Mouse (Mus musculus): ENCODE results near the gene Unc13b. TPM values are rescaled to one million over a fixed set of nuclear protein-coding genes. Genes with fewer than 3 reads are reported as not detected.
"Not testable (repeated sequence)": the region's sequence is repeated elsewhere in the genome, so short reads cannot be mapped to it uniquely, and the experiment has no call there.

Gene Unc13b
- total RNA-seq, 2 experiments from 2014 or later, result 2.1 to 2.9 TPM

DNA sequence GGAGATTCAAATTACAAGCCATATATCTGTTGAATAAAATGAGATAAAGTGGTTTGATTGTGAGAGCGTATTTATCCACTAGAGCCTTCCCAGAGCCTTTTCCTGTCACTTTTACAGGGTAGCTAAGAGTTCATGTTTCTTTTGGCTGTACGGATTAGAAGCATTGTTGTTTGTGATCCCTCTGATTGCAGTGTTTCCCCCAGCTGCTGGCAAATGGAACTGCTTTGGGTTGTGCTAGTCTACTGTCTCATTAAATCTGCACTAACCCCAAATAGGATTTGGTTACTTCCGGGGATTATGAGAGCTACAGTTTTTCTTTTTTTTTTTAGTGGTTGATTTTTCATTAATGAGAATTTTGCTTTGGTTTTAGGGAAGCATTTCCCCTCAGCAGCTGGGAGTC is 1.5 kb downstream of the Unc13b start:
- Histone ChIP-seq H3K4me3 (peak overlapping the region; percentile 82), H3K27ac (no peak overlapping the region)
- intact Hi-C loops (cut with DNase I), result no loop called here
- TF ChIP-seq CTCF (IDR thresholded peaks at IDR 0.05), result peak; percentile 7; the same call in 1 of the 2 replicates
- no peak for DNase-seq

- no peak for DNase-seq
- no peak overlapping the region for H3K4me3 ChIP-seq
- H3K27ac ChIP-seq, result no peak overlapping the region
- TF ChIP-seq CTCF (IDR thresholded peaks at IDR 0.05), result no peak
- intact Hi-C loops (cut with DNase I), result no loop called here
Measured at GRCm38 (mm10) chr4:43065471-43065870, 6.7 kb downstream of the Unc13b start.

DNA sequence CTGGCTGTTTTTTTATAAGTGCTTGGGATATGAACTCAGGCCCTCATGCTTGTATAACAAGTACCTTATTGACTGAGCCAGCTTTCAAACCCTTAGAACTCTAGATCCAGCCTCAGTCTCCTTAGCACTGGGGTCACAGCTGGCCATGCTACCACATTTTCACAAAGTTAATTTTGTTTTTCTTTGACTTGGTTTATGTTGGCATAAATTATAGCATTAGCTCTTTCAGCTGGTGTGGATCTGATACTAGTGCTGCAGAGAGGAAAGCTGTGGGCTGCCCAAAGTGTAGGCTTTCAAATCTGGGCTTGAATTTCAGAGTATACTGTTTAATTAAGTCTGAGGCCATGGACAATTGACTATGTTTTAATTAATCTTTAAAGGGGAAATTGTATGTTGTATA is 16.2 kb downstream of the Unc13b start:
- no peak for TF ChIP-seq CTCF (IDR thresholded peaks at IDR 0.05)
- Histone ChIP-seq H3K27ac (no peak overlapping the region), H3K4me3 (no peak overlapping the region)
- DNase-seq, result no peak
- intact Hi-C loops (cut with DNase I), result no loop called here

DNA sequence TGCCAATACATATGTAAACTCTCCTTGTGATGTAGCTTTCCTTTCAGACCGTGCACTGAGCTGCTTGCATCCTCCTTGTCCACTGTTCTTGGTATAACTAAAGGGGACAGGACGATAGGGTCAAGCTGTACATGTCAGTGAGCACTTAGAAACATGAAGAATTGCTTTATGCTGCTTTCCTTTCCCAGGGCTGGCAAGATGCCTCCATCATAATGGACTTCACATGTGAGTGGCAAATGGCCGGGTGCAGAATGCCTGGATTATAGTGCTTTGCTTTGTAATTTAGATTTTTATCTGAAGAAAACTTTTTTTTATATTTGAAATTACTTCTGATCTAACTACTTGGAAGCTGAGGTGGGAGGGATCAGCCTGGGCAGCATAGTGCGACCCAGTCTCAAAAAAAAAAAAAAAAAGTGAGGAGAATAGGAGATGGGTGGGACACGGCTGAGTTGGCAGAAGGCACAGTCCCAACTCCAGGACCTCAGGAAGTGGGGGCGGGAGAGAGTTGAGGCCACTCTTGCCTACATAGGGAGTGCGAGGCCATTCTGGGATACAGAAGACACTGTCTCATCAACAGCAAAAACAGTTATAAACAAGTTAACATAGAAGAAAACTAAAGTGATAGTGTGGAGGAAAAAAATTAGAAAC is 19.4 kb downstream of the Unc13b start:
- peak; percentile 20 for DNase-seq

DNA sequence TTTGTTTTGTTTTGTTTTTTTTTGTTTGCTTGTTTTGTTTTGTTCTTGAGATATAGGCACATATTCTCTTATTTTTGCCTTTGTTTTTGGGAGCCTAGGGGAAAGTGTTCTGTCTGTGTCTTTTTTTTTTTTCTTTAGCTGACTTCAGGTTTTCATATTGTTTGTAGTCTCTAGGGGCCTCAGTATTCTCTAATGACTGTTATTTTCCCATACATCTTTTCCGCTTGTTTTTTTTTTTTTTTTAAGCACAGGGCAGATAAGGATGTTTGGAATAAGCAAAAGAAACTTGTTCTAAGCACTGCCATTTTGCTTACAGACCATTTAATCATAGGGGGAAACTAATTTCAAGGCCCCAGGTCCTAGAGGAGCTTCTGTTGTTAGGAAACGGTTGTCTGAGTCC is 23.7 kb downstream of the Unc13b start:
- no peak for TF ChIP-seq CTCF (IDR thresholded peaks at IDR 0.05)
- intact Hi-C loops (cut with DNase I), result no loop called here
- DNase-seq, result no peak
- Histone ChIP-seq H3K27ac (no peak overlapping the region), H3K4me3 (no peak overlapping the region)

More for the DNA sequence above, 19.4 kb downstream of the Unc13b start:
- intact Hi-C loops (cut with DNase I), result no loop called here
- Histone ChIP-seq H3K4me3 (no peak overlapping the region), H3K27ac (no peak overlapping the region)
- TF ChIP-seq CTCF (IDR thresholded peaks at IDR 0.05), result no peak

GRCm38 (mm10) chr4:43089950-43090349 is 31.2 kb downstream of the Unc13b start:
- no peak for TF ChIP-seq CTCF (IDR thresholded peaks at IDR 0.05)
- no peak for DNase-seq
- intact Hi-C loops (cut with DNase I), result no loop called here
- Histone ChIP-seq H3K27ac (no peak overlapping the region), H3K4me3 (no peak overlapping the region)

GRCm38 (mm10) chr4:43091183-43091582 is 32.4 kb downstream of the Unc13b start:
- intact Hi-C loops (cut with DNase I), result no loop called here
- H3K4me3 ChIP-seq, result no peak overlapping the region
- no peak for DNase-seq
- no peak overlapping the region for H3K27ac ChIP-seq
- no peak for TF ChIP-seq CTCF (IDR thresholded peaks at IDR 0.05)

DNA sequence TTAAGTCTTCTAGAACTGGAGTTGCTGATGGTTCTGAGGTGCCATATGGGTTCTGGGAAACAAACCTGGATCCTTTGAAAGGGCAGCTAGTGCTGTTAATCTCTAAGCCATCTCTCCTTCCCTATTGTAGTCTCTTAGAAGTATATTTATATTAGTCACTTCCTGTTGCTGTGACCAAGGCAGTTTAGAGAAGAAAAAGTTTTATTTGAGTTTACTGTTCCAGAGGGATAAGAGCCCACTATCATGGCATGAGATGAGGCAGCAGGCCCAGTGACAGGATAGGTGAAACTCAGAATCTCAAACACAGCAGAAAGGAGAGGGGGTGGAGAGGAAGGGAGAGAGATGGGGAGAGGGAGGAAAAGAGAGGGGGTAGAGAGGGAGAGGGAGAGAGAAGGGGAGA is 54.7 kb downstream of the Unc13b start:
- intact Hi-C loops (cut with DNase I), result loop anchor here (2.0 kb wide), 1 partner anchor 67 kb away; the partner anchor contains the start of gene Fam214b
- TF ChIP-seq CTCF (IDR thresholded peaks at IDR 0.05), result no peak
- DNase-seq, result no peak
- no peak overlapping the region for H3K4me3 ChIP-seq
- H3K27ac ChIP-seq, result no peak overlapping the region

GRCm38 (mm10) chr4:43114512-43114911 is 55.8 kb downstream of the Unc13b start:
- no peak for TF ChIP-seq CTCF (IDR thresholded peaks at IDR 0.05)
- Histone ChIP-seq H3K27ac (no peak overlapping the region), H3K4me3 (no peak overlapping the region)
- intact Hi-C loops (cut with DNase I), result no loop called here
- no peak for DNase-seq

GRCm38 (mm10) chr4:43114946-43115345 is 56.2 kb downstream of the Unc13b start:
- peak; percentile 42 for DNase-seq
- no peak overlapping the region for H3K27ac ChIP-seq

GRCm38 (mm10) chr4:43116249-43116648 is 57.5 kb downstream of the Unc13b start:
- Histone ChIP-seq H3K27ac (no peak overlapping the region), H3K4me3 (no peak overlapping the region)
- no peak for DNase-seq
- intact Hi-C loops (cut with DNase I), result no loop called here
- TF ChIP-seq CTCF (IDR thresholded peaks at IDR 0.05), result no peak

More at GRCm38 (mm10) chr4:43114946-43115345, 56.2 kb downstream of the Unc13b start:
- peak; percentile 71 for TF ChIP-seq CTCF (IDR thresholded peaks at IDR 0.05)
- intact Hi-C loops (cut with DNase I), result no loop called here
- no peak overlapping the region for H3K4me3 ChIP-seq

DNA sequence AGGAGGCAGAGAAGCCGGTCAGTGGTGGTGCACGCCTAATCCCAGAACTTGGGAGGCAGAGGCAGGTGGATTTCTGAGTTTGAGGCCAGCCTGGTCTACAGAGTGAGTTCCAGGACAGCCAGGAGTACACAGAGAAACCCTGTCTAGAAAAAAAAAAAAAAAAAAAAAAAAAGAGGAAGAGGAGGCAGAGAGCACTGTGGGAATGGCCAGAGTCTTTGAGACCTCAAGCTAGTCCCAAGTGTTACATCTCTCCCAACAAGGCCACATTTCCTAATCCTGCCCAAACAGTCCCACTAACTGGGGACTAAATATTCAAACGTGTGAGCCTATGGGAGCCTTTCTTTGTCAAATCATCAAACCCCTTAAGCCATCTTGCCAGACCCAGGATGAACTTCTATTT is 71.0 kb downstream of the Unc13b start:
- no peak for DNase-seq
- intact Hi-C loops (cut with DNase I), result no loop called here

GRCm38 (mm10) chr4:43142610-43143009 is 83.9 kb downstream of the Unc13b start:
- Histone ChIP-seq H3K4me3 (no peak overlapping the region), H3K27ac (no peak overlapping the region)
- no peak for DNase-seq
- intact Hi-C loops (cut with DNase I), result no loop called here
- TF ChIP-seq CTCF (IDR thresholded peaks at IDR 0.05), result no peak

More for the DNA sequence above, 71.0 kb downstream of the Unc13b start:
- Histone ChIP-seq H3K4me3 (no peak overlapping the region), H3K27ac (no peak overlapping the region)
- TF ChIP-seq CTCF (IDR thresholded peaks at IDR 0.05), result no peak

GRCm38 (mm10) chr4:43152413-43152812 is 93.7 kb downstream of the Unc13b start:
- intact Hi-C loops (cut with DNase I); H3K27ac ChIP-seq; DNase-seq: not testable (repeated sequence)

More at GRCm38 (mm10) chr4:43152413-43152812, 93.7 kb downstream of the Unc13b start:
- not testable (repeated sequence) for H3K4me3 ChIP-seq

All from gastrocnemius, adult 2 months (tissue).